Mouse (Mus musculus): ENCODE data around the gene Rab10.

GRCm38 (mm10) chr12:3253591-3253990, 56.2 kb downstream of the Rab10 start:
- TF ChIP-seq CTCF (IDR thresholded peaks at IDR 0.05; ENCODE audit: borderline replicate concordance, insufficient read depth, low read length) (no peak), POLR2A (IDR thresholded peaks at IDR 0.05; ENCODE audit: low read depth, low read length) (no peak)
